Mouse (Mus musculus) heart, postnatal 10 days (tissue): ENCODE measurements around the gene Stxbp1. TPM values are rescaled to one million over a fixed set of nuclear protein-coding genes. Genes with fewer than 3 reads are reported as not detected.

Experiments used
- DNase-seq, 2 experiments: peaks; one replicate each; pipeline ENCODE4 v3.0.0; 2021
- intact Hi-C: fragments of 180-260 bp; cut with DNase I; formaldehyde crosslinking; loops from one replicate; pipeline ENCODE4 v1.15.1; 2025
- total RNA-seq, 2 experiments: library from RNA; stranded (reverse); gene quantifications; 2 replicates each; pipeline ENCODE4 v1.2.3; 2021

Gene Stxbp1
- total RNA-seq, 2 experiments from 2014 or later = 25.4 to 25.7 TPM

DNA sequence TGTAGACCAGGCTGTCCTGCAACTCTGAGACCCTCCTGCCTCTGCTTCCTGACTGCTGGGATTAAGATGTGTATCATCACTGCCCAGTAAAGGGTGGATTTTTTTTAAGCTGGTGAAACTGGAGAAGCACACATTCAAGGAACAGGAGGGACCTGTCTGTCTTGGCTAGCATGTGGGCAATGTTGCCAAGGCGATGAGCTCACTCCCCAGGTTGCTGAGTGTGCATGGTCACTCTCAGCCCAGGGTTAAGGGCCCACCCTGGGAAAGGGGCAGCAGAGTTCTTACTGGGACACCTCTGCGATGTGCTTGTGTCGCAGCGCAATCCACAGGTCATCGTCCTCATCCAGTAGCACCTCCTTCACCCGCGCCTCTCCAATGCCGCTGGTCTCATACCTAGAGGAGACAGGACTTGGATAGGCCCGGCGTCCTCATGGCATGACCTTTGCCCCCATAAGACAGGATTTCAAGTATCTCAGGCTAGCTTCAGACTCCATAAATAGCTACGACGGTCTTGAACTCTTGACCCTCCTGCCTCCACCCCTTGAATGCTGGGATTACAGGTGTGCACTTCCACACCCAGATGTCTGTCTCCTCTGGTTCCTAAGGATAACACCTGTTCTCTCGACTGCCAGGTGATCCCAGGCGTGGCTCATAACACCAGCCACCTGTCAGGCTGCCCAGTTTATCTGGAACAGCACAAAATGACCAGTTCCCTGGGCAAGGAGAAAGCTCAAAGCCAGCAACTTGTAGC is 38.1 kb downstream of the Stxbp1 start:
- no peak for DNase-seq
- intact Hi-C loops = no loop called here

GRCm38 (mm10) chr2:32798251-32798962 is 48.6 kb downstream of the Stxbp1 start:
- intact Hi-C loops = no loop called here

GRCm38 (mm10) chr2:32795748-32796418 is 51.2 kb downstream of the Stxbp1 start:
- no peak for DNase-seq
- intact Hi-C loops = no loop called here

More at GRCm38 (mm10) chr2:32798251-32798962, 48.6 kb downstream of the Stxbp1 start:
- no peak for DNase-seq

DNA sequence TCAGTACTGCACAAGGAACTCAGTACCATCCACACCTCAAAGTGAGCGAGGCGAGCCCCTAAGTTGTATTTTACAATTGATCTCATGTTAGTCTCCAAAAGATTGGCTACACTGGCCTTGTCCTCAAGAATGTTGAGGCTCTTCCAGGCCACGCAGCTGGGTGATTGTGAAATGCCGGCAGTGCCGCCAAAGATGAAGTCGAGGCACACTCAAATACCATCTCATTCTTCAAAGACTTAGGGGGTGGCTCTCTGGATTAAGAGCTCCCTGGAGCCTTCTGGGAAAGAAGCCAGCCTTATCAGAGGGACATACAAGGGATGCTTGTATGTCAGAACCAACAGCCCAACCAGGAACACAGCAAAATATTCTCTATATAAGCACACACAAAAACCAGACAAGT is 55.7 kb downstream of the Stxbp1 start:
- DNase-seq = peak; percentile 67 to 68
- intact Hi-C loops = loop anchor here (5.0 kb wide), 1 partner anchor 131 kb away; no protein-coding TSS in a partner anchor

GRCm38 (mm10) chr2:32788581-32788980 is 58.5 kb downstream of the Stxbp1 start:
- intact Hi-C loops = no loop called here
- DNase-seq = no peak

DNA sequence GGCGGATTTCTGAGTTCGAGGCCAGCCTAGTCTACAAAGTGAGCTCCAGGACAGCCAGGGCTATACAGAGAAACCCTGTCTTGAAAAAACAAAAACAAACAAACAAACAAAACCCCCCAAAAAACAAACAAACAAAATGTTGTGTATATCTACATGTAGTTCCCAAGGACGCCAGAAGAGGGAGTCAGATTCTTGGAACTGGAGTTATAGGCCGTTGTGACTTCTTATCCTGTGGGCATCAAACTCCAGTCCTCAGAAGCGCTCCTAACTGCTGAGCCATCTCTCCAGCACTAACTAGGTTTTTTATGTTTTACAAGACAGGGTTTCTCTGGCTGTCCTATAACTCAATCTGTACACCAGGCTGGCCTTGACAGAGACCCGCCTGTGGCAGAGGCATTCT is 59.9 kb downstream of the Stxbp1 start:
- peak in 1 of 2 experiments; percentile 39 for DNase-seq
- intact Hi-C loops = no loop called here

- intact Hi-C loops = no loop called here
- DNase-seq = peak; percentile 66 to 72
These were observed 62.9 kb downstream of the Stxbp1 start, which contains the start of gene Cfap157 for GRCm38 (mm10) chr2:32784048-32784681. TSS of gene Cfap157 (minus strand) at chr2:32784428.

DNA sequence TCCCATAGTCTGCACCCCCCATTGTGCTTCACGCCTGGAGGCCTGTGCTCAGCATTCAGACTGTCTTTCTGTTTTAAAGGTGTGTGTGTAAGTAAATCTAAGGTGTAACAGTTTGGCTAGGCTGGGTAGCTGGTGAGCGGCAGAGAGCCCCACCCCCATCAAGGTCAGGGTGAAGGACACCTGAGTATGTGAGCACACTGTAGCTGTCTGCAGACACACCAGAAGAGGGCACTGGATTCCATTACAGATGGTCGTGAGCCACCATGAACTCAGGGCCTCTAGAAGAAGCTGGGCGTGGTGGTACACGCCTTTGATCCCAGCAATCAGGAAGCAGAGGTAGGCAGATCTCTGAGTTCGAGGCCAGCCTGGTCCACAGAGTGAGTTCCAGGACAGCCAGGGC is 65.3 kb downstream of the Stxbp1 start:
- no peak for DNase-seq
- intact Hi-C loops = no loop called here

DNA sequence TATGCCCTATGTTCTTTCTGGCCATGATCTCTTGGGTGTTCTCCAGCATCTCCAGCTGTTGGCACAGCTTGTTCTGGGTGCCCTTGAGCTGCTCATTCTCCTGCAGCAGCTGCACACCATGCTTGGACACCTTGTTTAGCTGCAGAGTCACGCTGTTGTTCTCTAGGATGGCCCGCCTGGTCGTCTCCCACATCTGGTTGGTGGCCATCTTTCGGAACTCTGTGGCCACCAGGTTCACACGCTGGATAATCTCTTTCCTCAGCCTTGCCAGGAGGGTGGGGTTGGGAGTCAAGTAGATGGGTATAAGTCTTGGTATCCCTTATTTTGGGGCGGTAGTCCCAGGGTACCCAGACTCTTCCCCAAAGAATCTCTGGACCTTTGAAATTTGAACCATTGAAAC is 67.3 kb downstream of the Stxbp1 start:
- intact Hi-C loops = loop anchor here (1.0 to 5.0 kb wide), 2 partner anchors 78 to 148 kb away; no protein-coding TSS in a partner anchor
- DNase-seq = no peak

- peak; percentile 83 to 88 for DNase-seq
- intact Hi-C loops = loop anchor here (1.0 to 5.0 kb wide), 2 partner anchors 78 to 148 kb away; no protein-coding TSS in a partner anchor
These were observed 67.9 kb downstream of the Stxbp1 start for GRCm38 (mm10) chr2:32779131-32779530.

GRCm38 (mm10) chr2:32778081-32778480 is 69.0 kb downstream of the Stxbp1 start:
- no peak for DNase-seq
- intact Hi-C loops = loop anchor here (5.0 kb wide), 1 partner anchor 149 kb away; no protein-coding TSS in a partner anchor

DNA sequence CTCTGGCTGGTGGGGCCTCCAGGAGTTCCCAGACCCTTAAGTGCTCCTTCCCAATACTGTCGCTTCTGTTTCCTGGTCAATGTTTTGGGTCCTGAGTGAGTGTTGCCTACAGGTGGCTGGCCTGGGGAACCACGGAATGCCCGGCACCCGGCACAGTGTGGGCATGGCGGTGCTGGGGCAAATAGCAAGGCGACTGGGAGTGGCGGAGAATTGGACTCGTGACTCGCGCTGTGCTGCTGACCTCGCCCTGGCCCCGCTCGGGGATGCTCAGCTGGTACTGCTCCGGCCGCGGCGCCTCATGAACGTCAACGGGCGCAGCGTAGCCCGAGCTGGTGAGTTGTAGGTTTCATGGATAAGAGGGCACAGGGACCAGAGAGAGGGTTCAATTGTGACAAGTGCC is 70.9 kb downstream of the Stxbp1 start:
- DNase-seq = no peak
- intact Hi-C loops = loop anchor here (5.0 kb wide), 1 partner anchor 151 kb away; no protein-coding TSS in a partner anchor

- DNase-seq = peak; percentile 99
- intact Hi-C loops = loop anchor here (5.0 kb wide), 1 partner anchor 152 kb away; no protein-coding TSS in a partner anchor
These were observed 71.5 kb downstream of the Stxbp1 start, which contains the start of the genes Ttc16 and Ptrh1 for GRCm38 (mm10) chr2:32775359-32776074. TSS of gene Ttc16 (minus strand) at chr2:32775633. TSS of gene Ptrh1 (plus strand) at chr2:32775786.

GRCm38 (mm10) chr2:32772626-32773279 is 74.3 kb downstream of the Stxbp1 start:
- no peak for DNase-seq
- intact Hi-C loops = no loop called here

- intact Hi-C loops = no loop called here
- DNase-seq = no peak
These were observed 75.2 kb downstream of the Stxbp1 start for GRCm38 (mm10) chr2:32771886-32772285.

- intact Hi-C loops = no loop called here
- no peak for DNase-seq
These were observed 77.5 kb downstream of the Stxbp1 start for GRCm38 (mm10) chr2:32769327-32770085.

DNA sequence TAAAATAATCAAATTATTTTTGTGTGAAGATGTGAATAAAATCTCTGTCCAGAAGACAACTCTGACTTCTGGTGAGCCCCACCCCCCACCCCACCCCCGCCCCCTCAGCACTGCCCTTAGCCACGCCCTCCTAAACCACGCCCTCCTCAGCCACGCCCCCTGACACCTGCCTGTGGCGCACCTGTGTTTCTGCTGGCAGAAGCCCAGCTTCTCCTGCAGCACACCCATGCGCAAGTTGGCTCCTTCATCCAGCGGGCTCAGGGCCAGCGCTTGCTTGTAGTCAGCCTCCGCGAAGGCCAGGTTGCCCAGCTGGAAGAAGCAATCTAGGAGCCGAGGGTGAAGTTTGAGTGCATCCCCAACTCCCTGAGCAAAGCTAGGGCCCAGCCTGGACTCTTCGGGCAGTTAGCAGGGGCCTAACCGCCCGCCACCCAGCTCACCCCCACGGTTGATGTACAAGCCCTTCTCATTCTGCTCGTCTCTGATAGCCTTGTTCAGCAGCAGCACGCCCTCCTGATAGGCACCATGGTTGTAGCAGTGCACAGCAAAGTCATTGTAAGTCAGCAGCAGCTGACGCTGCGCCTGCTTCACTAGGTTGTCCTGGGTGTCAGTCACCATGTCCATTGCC is 78.3 kb downstream of the Stxbp1 start:
- intact Hi-C loops = no loop called here
- no peak for DNase-seq

DNA sequence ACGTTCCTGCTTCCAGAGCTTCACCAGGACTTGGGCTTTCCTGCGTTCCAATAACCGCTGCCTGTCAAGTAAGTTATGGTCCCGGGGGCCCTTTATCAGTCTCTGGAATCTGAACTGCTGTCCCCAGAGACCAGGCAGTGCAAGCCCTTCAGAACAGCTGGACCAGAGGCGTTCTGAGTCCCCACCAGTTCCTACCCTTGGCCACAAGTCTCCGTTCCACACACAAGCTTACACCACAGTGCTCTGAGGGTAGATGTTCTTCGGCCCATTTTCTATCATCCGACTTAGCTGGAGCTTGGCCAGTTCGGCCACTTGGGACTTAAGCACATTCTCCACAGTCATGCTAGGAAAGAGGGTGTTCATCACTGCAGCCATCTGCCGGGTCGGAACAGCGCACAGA is 79.8 kb downstream of the Stxbp1 start:
- intact Hi-C loops = no loop called here
- DNase-seq = no peak
